Mouse (Mus musculus) kidney, adult 2 months (tissue): ENCODE measurements around the gene Hrc. TPM values are rescaled to one million over a fixed set of nuclear protein-coding genes. Genes with fewer than 3 reads are reported as not detected.

Experiments
- DNase-seq: peaks from one replicate; pipeline ENCODE4 v3.0.0; 2021
- H3K27ac ChIP-seq: fragments of 200-500 bp; 2 replicates; pipeline ENCODE4 v1.5.1; 2012; ENCODE audit warnings: low read depth, low read length, control low read depth, inconsistent platforms; ENCODE audit not compliant: insufficient read depth
- H3K27me3 ChIP-seq: fragments of 200-500 bp; replicated peaks from 2 replicates; pipeline ENCODE4 v1.6.1; 2012; ENCODE audit warnings: mild to moderate bottlenecking, moderate library complexity, low read length, inconsistent platforms; ENCODE audit not compliant: control insufficient read depth, insufficient read depth
- H3K36me3 ChIP-seq: fragments of 200-500 bp; 2 replicates; pipeline ENCODE4 v1.6.1; 2012; ENCODE audit warnings: mild to moderate bottlenecking, moderate library complexity, low read length, inconsistent platforms; ENCODE audit not compliant: control insufficient read depth, insufficient read depth
- H3K4me1 ChIP-seq: fragments of 200-500 bp; 2 replicates; pipeline ENCODE4 v1.6.1; 2011; ENCODE audit warnings: low read length; ENCODE audit not compliant: control insufficient read depth, insufficient read depth
- H3K4me3 ChIP-seq: fragments of 200-500 bp; 2 replicates; pipeline ENCODE4 v1.5.1; 2011; ENCODE audit warnings: mild to moderate bottlenecking, low read depth, low read length, control low read depth; ENCODE audit not compliant: insufficient read depth
- CTCF ChIP-seq: fragments of 200-500 bp; conservative IDR thresholded peaks from 2 replicates; pipeline ENCODE4 v1.5.1; 2011; ENCODE audit warnings: low read depth, mild to moderate bottlenecking, control low read depth, low read length, moderate library complexity, mixed read lengths; ENCODE audit not compliant: insufficient read depth, insufficient read length
- POLR2A ChIP-seq: fragments of 200-500 bp; IDR thresholded peaks from one replicate; pipeline ENCODE4 v1.6.1; 2011; ENCODE audit warnings: low read depth, low read length, control low read depth
- WGBS: fragments of 180-500 bp; shearing (Covaris S2); methylation state at CpG from one replicate; pipeline ENCODE4 v1.1.7; 2018; 5-methylcytosine and 5-hydroxymethylcytosine counted together
- polyA plus RNA-seq: library from polyadenylated mRNA; depleted of rRNA; stranded (reverse); fragments of >200 nt; gene quantifications from 2 replicates; pipeline ENCODE4 v1.2.3, GENCODE M21; 2012; rRNA removed

Hrc gene
- polyA plus RNA-seq, 1 experiment: 3.2 TPM

GRCm38 (mm10) chr7:45372371-45372770 is 37.3 kb downstream of the Hrc start:
- no peak for DNase-seq
- Histone ChIP-seq H3K36me3 (no peaks in the 10 kb centered on the region; the same call in 1 of the 2 replicates), H3K4me1 (no peaks in the 10 kb centered on the region; the same call in 1 of the 2 replicates), H3K27ac (no peak overlapping the region), H3K4me3 (no peak overlapping the region), H3K27me3 (no peaks in the 10 kb centered on the region)
- WGBS: 75% methylated on average over 5 of the region's 5 CpGs
- no peak for TF ChIP-seq CTCF
- TF ChIP-seq POLR2A: no peak

- 93% methylated on average over 8 of the region's 8 CpGs for WGBS
- Histone ChIP-seq H3K4me3 (no peak overlapping the region), H3K4me1 (no peaks in the 10 kb centered on the region; the same call in 1 of the 2 replicates), H3K27me3 (no peaks in the 10 kb centered on the region), H3K27ac (no peak overlapping the region), H3K36me3 (no peaks in the 10 kb centered on the region; the same call in 1 of the 2 replicates)
- no peak for TF ChIP-seq POLR2A
- TF ChIP-seq CTCF: no peak
- DNase-seq: no peak
Measured at GRCm38 (mm10) chr7:45374620-45375019, 39.5 kb downstream of the Hrc start.

- Histone ChIP-seq H3K27me3 (no peaks in the 10 kb centered on the region), H3K36me3 (no peaks in the 10 kb centered on the region; the same call in 1 of the 2 replicates), H3K4me1 (no peaks in the 10 kb centered on the region), H3K4me3 (no peak overlapping the region), H3K27ac (no peak overlapping the region)
- 83% methylated on average over 1 of the region's 1 CpGs for WGBS
- no peak for TF ChIP-seq CTCF
- TF ChIP-seq POLR2A: no peak
- no peak for DNase-seq
Measured at GRCm38 (mm10) chr7:45376057-45376456, 41.0 kb downstream of the Hrc start.

GRCm38 (mm10) chr7:45386077-45386476 is 51.0 kb downstream of the Hrc start:
- Histone ChIP-seq H3K27me3 (no peaks in the 10 kb centered on the region), H3K36me3 (peaks cover 20% of the 10 kb centered on the region), H3K27ac (no peak overlapping the region), H3K4me1 (no peaks in the 10 kb centered on the region), H3K4me3 (no peak overlapping the region)
- WGBS: 87% methylated on average over 3 of the region's 3 CpGs
- TF ChIP-seq CTCF (0 out of 2 replicates have a peak, but pooled peaks have one; percentile 11), POLR2A (no peak)
- no peak for DNase-seq

Other genes with a start within 250 kb of the Hrc start
- gene Rcn3, start 243.1 kb upstream of the Hrc start, polyA plus RNA-seq: 67.0 and 68.7 TPM in 2 replicates
- 240 and 244 TPM in 2 replicates for gene Fcgrt, start 231.4 kb upstream of the Hrc start, polyA plus RNA-seq
- gene Rps11, start 210.9 kb upstream of the Hrc start, polyA plus RNA-seq: 176 and 310 TPM in 2 replicates
- 1,329 and 1,360 TPM in 2 replicates for gene Rpl13a, start 206.5 kb upstream of the Hrc start, polyA plus RNA-seq
- 5.6 TPM in 2 replicates for gene Gm45713, start 199.1 kb upstream of the Hrc start, polyA plus RNA-seq
- 36.8 and 37.7 TPM in 2 replicates for gene Flt3l, start 198.9 kb upstream of the Hrc start, polyA plus RNA-seq
- gene Pih1d1, start 181.0 kb upstream of the Hrc start, polyA plus RNA-seq: 80.3 and 84.9 TPM in 2 replicates
- gene Aldh16a1, start 180.7 kb upstream of the Hrc start, polyA plus RNA-seq: 106 and 119 TPM in 2 replicates
- gene Slc17a7, start 171.3 kb upstream of the Hrc start, polyA plus RNA-seq: not detected in 2 replicates
- not detected in 2 replicates for gene Gfy, start 155.7 kb upstream of the Hrc start, polyA plus RNA-seq
- not detected in 2 replicates for gene Pth2, start 154.3 kb upstream of the Hrc start, polyA plus RNA-seq
- 0.04 and 0.05 TPM in 2 replicates for gene Ccdc155, start 130.4 kb upstream of the Hrc start, polyA plus RNA-seq
- gene Dkkl1, start 123.1 kb upstream of the Hrc start, polyA plus RNA-seq: 0.39 and 0.54 TPM in 2 replicates
- gene Tead2, start 119.5 kb upstream of the Hrc start, polyA plus RNA-seq: 10.0 and 13.2 TPM in 2 replicates
- gene Cd37, start 96.2 kb upstream of the Hrc start, polyA plus RNA-seq: 7.9 and 30.1 TPM in 2 replicates
- 0.05 TPM in 1 of 2 replicates, not detected in the other for gene Slc6a16, start 94.2 kb upstream of the Hrc start, polyA plus RNA-seq
- gene Slc6a21, start 57.8 kb upstream of the Hrc start, polyA plus RNA-seq: 0.14 and 0.19 TPM in 2 replicates
- 17.9 and 18.2 TPM in 2 replicates for gene Trpm4, start 1.5 kb upstream of the Hrc start, polyA plus RNA-seq
- gene Ppfia3, start 31.7 kb downstream of the Hrc start, polyA plus RNA-seq: 0.50 and 0.64 TPM in 2 replicates
- 2.7 and 3.9 TPM in 2 replicates for gene Lin7b, start 35.3 kb downstream of the Hrc start, polyA plus RNA-seq
- 137 and 138 TPM in 2 replicates for gene Snrnp70, start 60.5 kb downstream of the Hrc start, polyA plus RNA-seq
- 0.07 and 0.91 TPM in 2 replicates for gene Kcna7, start 70.4 kb downstream of the Hrc start, polyA plus RNA-seq
- 0.44 and 0.58 TPM in 2 replicates for gene Ntf5, start 78.4 kb downstream of the Hrc start, polyA plus RNA-seq
- not detected in 2 replicates for gene Lhb, start 85.5 kb downstream of the Hrc start, polyA plus RNA-seq
- 57.4 and 61.2 TPM in 2 replicates for gene Gys1, start 99.6 kb downstream of the Hrc start, polyA plus RNA-seq
- 36.3 and 42.7 TPM in 2 replicates for gene Ruvbl2, start 102.8 kb downstream of the Hrc start, polyA plus RNA-seq
- 6,932 and 8,155 TPM in 2 replicates for gene Ftl1, start 124.6 kb downstream of the Hrc start, polyA plus RNA-seq
- gene Bax, start 131.6 kb downstream of the Hrc start, polyA plus RNA-seq: 104 and 112 TPM in 2 replicates
- 0.20 and 0.46 TPM in 2 replicates for gene Tulp2, start 146.6 kb downstream of the Hrc start, polyA plus RNA-seq
- gene Gm45808, start 151.5 kb downstream of the Hrc start, polyA plus RNA-seq: 1.1 and 1.2 TPM in 2 replicates
- 6.0 and 6.1 TPM in 2 replicates for gene Dhdh, start 153.5 kb downstream of the Hrc start, polyA plus RNA-seq
- gene Nucb1, start 175.1 kb downstream of the Hrc start, polyA plus RNA-seq: 397 and 405 TPM in 2 replicates
- gene Ppp1r15a, start 191.0 kb downstream of the Hrc start, polyA plus RNA-seq: 26.6 and 28.2 TPM in 2 replicates
- 4.6 and 5.9 TPM in 2 replicates for gene Plekha4, start 191.0 kb downstream of the Hrc start, polyA plus RNA-seq
- 43.9 and 48.3 TPM in 2 replicates for gene Hsd17b14, start 219.6 kb downstream of the Hrc start, polyA plus RNA-seq
- 185 and 188 TPM in 2 replicates for gene Bcat2, start 234.9 kb downstream of the Hrc start, polyA plus RNA-seq